Mouse (Mus musculus) small intestine, adult 2 months (tissue): ENCODE results near the gene Nav1. TPM values are rescaled to one million over a fixed set of nuclear protein-coding genes. Genes with fewer than 3 reads are reported as not detected.

Source experiments
- H3K27ac ChIP-seq: fragments of 200-500 bp; 2 replicates; pipeline ENCODE4 v1.5.1; 2012; ENCODE audit warnings: low read depth, low read length, control low read depth, inconsistent platforms; ENCODE audit not compliant: insufficient read depth
- H3K27me3 ChIP-seq: fragments of 200-500 bp; 2 replicates; pipeline ENCODE4 v1.6.1; 2012; ENCODE audit warnings: mild to moderate bottlenecking, moderate library complexity, low read length, inconsistent platforms; ENCODE audit not compliant: control insufficient read depth, insufficient read depth
- H3K36me3 ChIP-seq: fragments of 200-500 bp; 2 replicates; pipeline ENCODE4 v1.6.1; 2012; ENCODE audit warnings: mild to moderate bottlenecking, low read length, control low read depth, inconsistent platforms; ENCODE audit not compliant: control insufficient read depth, insufficient read depth
- H3K4me1 ChIP-seq: fragments of 200-500 bp; 2 replicates; pipeline ENCODE4 v1.6.1; 2012; ENCODE audit warnings: low read length, inconsistent platforms, mixed read lengths; ENCODE audit not compliant: control insufficient read depth, insufficient read depth, insufficient read length
- H3K4me3 ChIP-seq: fragments of 200-500 bp; 2 replicates; pipeline ENCODE4 v1.5.1; 2012; ENCODE audit warnings: low read depth, mild to moderate bottlenecking, control low read depth, inconsistent platforms, low read length, moderate library complexity
- CTCF ChIP-seq: fragments of 200-500 bp; IDR thresholded peaks from 2 replicates; pipeline ENCODE4 v1.5.1; 2012; ENCODE audit warnings: low read depth, mild to moderate bottlenecking, control low read depth, inconsistent platforms, low read length, moderate library complexity, mixed read lengths; ENCODE audit not compliant: insufficient replicate concordance, insufficient read length; ENCODE audit errors: extremely low read depth
- POLR2A ChIP-seq: fragments of 200-500 bp; IDR thresholded peaks from 2 replicates; pipeline ENCODE4 v1.6.1; 2012; ENCODE audit warnings: low read depth, mild to moderate bottlenecking, control low read depth, inconsistent platforms, low read length, moderate library complexity
- WGBS: fragments of 180-500 bp; shearing (Covaris S2); methylation state at CpG from one replicate; pipeline ENCODE4 v1.1.7; 2018; 5-methylcytosine and 5-hydroxymethylcytosine counted together
- polyA plus RNA-seq: library from polyadenylated mRNA; depleted of rRNA; stranded (reverse); fragments of >200 nt; gene quantifications from 2 replicates; pipeline ENCODE4 v1.2.3, GENCODE M21; 2012

Nav1 gene
- polyA plus RNA-seq, 1 experiment, result 6.2 TPM

- H3K27ac ChIP-seq, result no peak overlapping the region
- H3K27me3 ChIP-seq, result no peaks in the 10 kb centered on the region
- H3K4me3 ChIP-seq, result no peak overlapping the region
- H3K4me1 ChIP-seq, result no peaks in the 10 kb centered on the region; the same call in 1 of the 2 replicates
- TF ChIP-seq POLR2A (no peak), CTCF (no peak)
- H3K36me3 ChIP-seq, result no peaks in the 10 kb centered on the region
- WGBS, result 78% methylated on average over 5 of the region's 5 CpGs
Observed at GRCm38 (mm10) chr1:135629846-135630245, 22.8 kb upstream of the Nav1 start.

DNA sequence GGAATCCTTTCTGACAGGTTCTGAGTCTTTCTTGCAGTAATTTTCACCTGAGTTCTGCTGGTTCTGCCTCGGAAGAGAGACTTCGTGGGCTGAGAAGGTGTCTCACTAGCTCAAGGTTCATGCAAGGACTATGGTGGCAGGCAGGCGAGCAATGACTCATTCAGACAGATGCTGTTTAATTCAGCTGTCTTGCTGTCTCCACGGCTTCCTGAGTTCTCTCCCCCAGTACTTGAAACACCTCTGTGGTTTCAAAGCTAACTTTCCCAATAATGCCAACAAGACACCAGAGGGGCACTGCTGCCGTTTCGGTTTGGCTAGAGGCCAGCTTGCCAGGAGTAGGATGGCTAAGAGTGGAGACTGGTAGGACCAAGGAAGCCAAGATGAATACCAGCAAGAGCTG is 19.1 kb upstream of the Nav1 start:
- Histone ChIP-seq H3K27me3 (no peaks in the 10 kb centered on the region), H3K36me3 (no peaks in the 10 kb centered on the region), H3K4me1 (no peaks in the 10 kb centered on the region; the same call in 1 of the 2 replicates), H3K4me3 (no peak overlapping the region), H3K27ac (no peak overlapping the region)
- 76% methylated on average over 6 of the region's 6 CpGs for WGBS
- TF ChIP-seq CTCF (no peak), POLR2A (no peak)

- Histone ChIP-seq H3K27me3 (no peaks in the 10 kb centered on the region), H3K27ac (no peak overlapping the region), H3K36me3 (no peaks in the 10 kb centered on the region), H3K4me1 (no peaks in the 10 kb centered on the region; the same call in 1 of the 2 replicates), H3K4me3 (no peak overlapping the region)
- TF ChIP-seq CTCF (no peak), POLR2A (no peak)
- WGBS, result 54% methylated on average over 3 of the region's 3 CpGs
Observed at GRCm38 (mm10) chr1:135625741-135626140, 18.6 kb upstream of the Nav1 start.

GRCm38 (mm10) chr1:135624646-135625045 is 17.6 kb upstream of the Nav1 start:
- WGBS, result 63% methylated on average over 5 of the region's 5 CpGs
- H3K27ac ChIP-seq, result no peak overlapping the region
- H3K4me1 ChIP-seq, result no peaks in the 10 kb centered on the region
- H3K36me3 ChIP-seq, result no peaks in the 10 kb centered on the region
- H3K4me3 ChIP-seq, result no peak overlapping the region
- no peaks in the 10 kb centered on the region for H3K27me3 ChIP-seq
- no peak for TF ChIP-seq CTCF
- no peak for TF ChIP-seq POLR2A

DNA sequence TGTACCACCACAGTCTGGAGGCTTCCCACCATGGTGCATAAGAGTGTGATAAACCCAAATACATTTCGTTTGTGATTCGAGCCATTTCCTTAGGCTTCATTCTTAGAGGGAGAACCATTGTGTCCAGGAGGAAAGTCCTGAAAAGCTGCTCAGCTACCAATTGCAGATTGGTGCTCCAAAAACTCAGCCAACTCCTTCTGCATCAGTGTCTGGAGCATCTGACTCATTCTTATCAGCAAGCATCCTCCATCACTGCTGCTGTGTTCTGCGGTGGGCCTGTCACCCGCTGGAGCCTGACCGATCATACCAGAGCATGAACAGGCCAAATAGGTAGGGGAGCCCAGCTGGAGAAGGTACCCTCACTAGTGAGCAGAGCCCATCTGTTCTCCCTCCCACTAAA is 16.0 kb upstream of the Nav1 start:
- 89% methylated on average over 5 of the region's 5 CpGs for WGBS
- H3K4me3 ChIP-seq, result no peak overlapping the region
- no peaks in the 10 kb centered on the region for H3K36me3 ChIP-seq
- H3K4me1 ChIP-seq, result no peaks in the 10 kb centered on the region
- no peak overlapping the region for H3K27ac ChIP-seq
- no peak for TF ChIP-seq POLR2A
- no peak for TF ChIP-seq CTCF
- no peaks in the 10 kb centered on the region for H3K27me3 ChIP-seq

GRCm38 (mm10) chr1:135621307-135621706 is 14.2 kb upstream of the Nav1 start:
- no peaks in the 10 kb centered on the region for H3K27me3 ChIP-seq
- TF ChIP-seq CTCF, result no peak
- no peak for TF ChIP-seq POLR2A
- 41% methylated on average over 3 of the region's 3 CpGs for WGBS
- H3K4me1 ChIP-seq, result no peaks in the 10 kb centered on the region
- no peak overlapping the region for H3K27ac ChIP-seq
- H3K36me3 ChIP-seq, result no peaks in the 10 kb centered on the region
- no peak overlapping the region for H3K4me3 ChIP-seq

- no peaks in the 10 kb centered on the region for H3K4me1 ChIP-seq
- no peaks in the 10 kb centered on the region for H3K27me3 ChIP-seq
- no peak overlapping the region for H3K27ac ChIP-seq
- WGBS, result 20% methylated on average over 7 of the region's 7 CpGs
- H3K4me3 ChIP-seq, result no peak overlapping the region
- no peaks in the 10 kb centered on the region for H3K36me3 ChIP-seq
- no peak for TF ChIP-seq CTCF
- no peak for TF ChIP-seq POLR2A
Observed at GRCm38 (mm10) chr1:135619932-135620391, 12.9 kb upstream of the Nav1 start.

DNA sequence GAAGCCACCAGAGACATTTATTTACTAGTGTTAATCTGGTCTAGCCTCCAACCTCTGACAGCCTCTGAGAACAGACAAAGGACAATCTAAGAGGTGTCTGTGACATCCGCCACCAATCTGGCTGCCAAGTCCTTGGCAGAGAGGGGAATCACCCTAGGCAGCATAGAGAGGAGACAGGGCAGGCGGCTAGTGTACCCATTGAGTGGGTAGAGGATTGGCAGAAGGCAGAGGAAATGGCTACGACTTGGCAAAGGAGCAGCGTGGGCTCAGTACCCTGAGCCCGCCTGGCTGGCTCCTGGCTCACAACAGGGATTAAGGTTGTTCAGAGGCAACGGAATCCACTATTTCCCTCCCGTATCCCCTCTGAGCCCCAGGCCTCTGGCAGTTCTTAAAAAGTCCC is 12.0 kb upstream of the Nav1 start:
- Histone ChIP-seq H3K27ac (no peak overlapping the region), H3K4me1 (no peaks in the 10 kb centered on the region), H3K36me3 (no peaks in the 10 kb centered on the region), H3K4me3 (no peak overlapping the region), H3K27me3 (no peaks in the 10 kb centered on the region)
- 68% methylated on average over 7 of the region's 7 CpGs for WGBS
- TF ChIP-seq POLR2A (no peak), CTCF (no peak)
